Mouse (Mus musculus) cerebellum, postnatal 25 days (tissue): ENCODE results near the gene Klrc3.
A peak's percentile ranks its signal among the peaks of the same experiment; 100 is the strongest.
"Not testable (repeated sequence)": the region's sequence is repeated elsewhere in the genome, so short reads cannot be mapped to it uniquely, and the experiment has no call there.

Experiments
- DNase-seq, 2 experiments: peaks; one replicate each; pipeline ENCODE4 v3.0.0; 2021; ENCODE audit warnings: mixed read lengths in 2 of 2

The Klrc3 gene

GRCm38 (mm10) chr6:129643237-129643636 lies at the start of gene Klrc3:
Gene Klrc3 (minus strand): TSS chr6:129643337.
- DNase-seq, result not testable (repeated sequence)

GRCm38 (mm10) chr6:129691436-129691835 lies 48.3 kb upstream of the Klrc3 start:
- DNase-seq, result not testable (repeated sequence)

- DNase-seq, result peak; percentile 1 to 2
Observed at GRCm38 (mm10) chr6:129680379-129680778, 37.2 kb upstream of the Klrc3 start.

- DNase-seq, result no peak
Observed at GRCm38 (mm10) chr6:129678873-129679272, 35.7 kb upstream of the Klrc3 start, which contains the start of gene Klrc1. Gene Klrc1 (minus strand): TSS chr6:129678973.

- DNase-seq, result not testable (repeated sequence)
Observed at GRCm38 (mm10) chr6:129661301-129661700, 18.2 kb upstream of the Klrc3 start.

- not testable (repeated sequence) for DNase-seq
Observed at GRCm38 (mm10) chr6:129660589-129660988, 17.5 kb upstream of the Klrc3 start, which contains the start of gene Klrc2. Gene Klrc2 (minus strand): TSS chr6:129660689.

- not testable (repeated sequence) for DNase-seq
Observed at GRCm38 (mm10) chr6:129644054-129644453, 917 bp upstream of the Klrc3 start.

- DNase-seq, result not testable (repeated sequence)
Observed at GRCm38 (mm10) chr6:129631046-129631445, 12.1 kb downstream of the Klrc3 start.

- no peak for DNase-seq
Observed at GRCm38 (mm10) chr6:129623735-129624134, 19.4 kb downstream of the Klrc3 start, which contains the start of gene Klrk1. Gene Klrk1 (minus strand): TSS chr6:129623864.

- DNase-seq, result no peak
Observed at GRCm38 (mm10) chr6:129608372-129608771, 34.8 kb downstream of the Klrc3 start.

GRCm38 (mm10) chr6:129591508-129591907 lies 51.6 kb downstream of the Klrc3 start, which contains the start of gene Klrd1:
Gene Klrd1 (plus strand): TSS chr6:129591782.
- no peak for DNase-seq
